Mouse (Mus musculus): ENCODE results near the gene Fbp1. TPM values are rescaled to one million over a fixed set of nuclear protein-coding genes. Genes with fewer than 3 reads are reported as not detected.
"Not testable (repeated sequence)": the region's sequence is repeated elsewhere in the genome, so short reads cannot be mapped to it uniquely, and the experiment has no call there.

Fbp1 gene
- polyA plus RNA-seq, 1 experiment from 2014 or later, result 43.1 TPM

DNA sequence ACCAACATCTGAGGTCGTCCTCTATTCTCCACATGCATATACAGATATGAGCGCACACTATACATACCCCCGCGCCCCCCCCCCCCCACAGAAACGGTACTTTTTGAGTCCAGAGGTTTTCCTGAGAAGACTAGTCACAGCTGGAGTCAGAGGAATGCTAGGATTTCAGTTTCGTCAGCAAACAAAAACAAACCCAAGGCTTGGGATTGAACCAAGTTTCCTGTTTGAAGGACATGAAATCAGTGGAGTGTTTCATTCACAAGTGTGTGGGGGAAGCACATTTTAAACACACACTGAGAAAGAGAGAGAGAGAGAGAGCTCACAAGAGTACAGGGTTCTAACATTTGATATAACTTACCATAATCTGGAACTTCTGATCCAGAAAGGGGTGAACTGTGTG is 24.3 kb downstream of the Fbp1 start:
- ATAC-seq (ENCODE audit: insufficient read depth), result no peak

DNA sequence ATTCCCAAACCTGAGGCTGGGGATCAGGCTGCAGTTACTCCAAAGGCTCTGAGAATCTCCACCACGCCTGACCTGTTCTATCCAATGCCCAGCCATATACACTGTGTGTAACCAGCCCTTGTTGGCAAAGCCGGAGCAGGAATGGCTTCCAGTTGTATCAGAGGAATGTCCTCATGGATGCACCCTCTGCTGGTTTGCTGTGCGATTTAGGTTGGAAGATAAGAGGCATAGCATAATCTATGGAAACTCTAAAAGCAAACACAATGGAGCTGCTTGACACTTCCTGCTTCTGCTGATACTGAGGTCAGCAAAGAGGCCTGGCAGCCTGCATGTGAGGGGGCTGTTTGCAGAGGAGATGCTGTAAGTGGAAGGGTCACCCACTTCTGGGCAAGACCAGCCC is 25.2 kb downstream of the Fbp1 start:
- no peak overlapping the region for H3K27ac ChIP-seq (replicated peaks)
- H3K9ac ChIP-seq, result no peak overlapping the region
- no peaks in the 10 kb centered on the region for H3K36me3 ChIP-seq (replicated peaks)
- WGBS (ENCODE audit: insufficient replicate concordance), result 56% methylated on average over 3 of the region's 3 CpGs
- no peak overlapping the region for H3K4me3 ChIP-seq (replicated peaks)
- H3K4me1 ChIP-seq (replicated peaks), result no peaks in the 10 kb centered on the region
- no peak for ATAC-seq (ENCODE audit: insufficient read depth)
- no peaks in the 10 kb centered on the region for H3K27me3 ChIP-seq
- H3K9me3 ChIP-seq (replicated peaks), result no peaks in the 10 kb centered on the region
- H3K4me2 ChIP-seq, result no peak overlapping the region

More for the DNA sequence above, 24.3 kb downstream of the Fbp1 start:
- Histone ChIP-seq H3K4me3 (replicated peaks) (no peak overlapping the region), H3K4me2 (no peak overlapping the region), H3K9ac (no peak overlapping the region), H3K4me1 (replicated peaks) (no peaks in the 10 kb centered on the region), H3K27ac (replicated peaks) (no peak overlapping the region), H3K27me3 (no peaks in the 10 kb centered on the region), H3K9me3 (replicated peaks) (no peaks in the 10 kb centered on the region), H3K36me3 (replicated peaks) (no peaks in the 10 kb centered on the region)
- WGBS (ENCODE audit: insufficient replicate concordance), result 48% methylated on average over 6 of the region's 6 CpGs

DNA sequence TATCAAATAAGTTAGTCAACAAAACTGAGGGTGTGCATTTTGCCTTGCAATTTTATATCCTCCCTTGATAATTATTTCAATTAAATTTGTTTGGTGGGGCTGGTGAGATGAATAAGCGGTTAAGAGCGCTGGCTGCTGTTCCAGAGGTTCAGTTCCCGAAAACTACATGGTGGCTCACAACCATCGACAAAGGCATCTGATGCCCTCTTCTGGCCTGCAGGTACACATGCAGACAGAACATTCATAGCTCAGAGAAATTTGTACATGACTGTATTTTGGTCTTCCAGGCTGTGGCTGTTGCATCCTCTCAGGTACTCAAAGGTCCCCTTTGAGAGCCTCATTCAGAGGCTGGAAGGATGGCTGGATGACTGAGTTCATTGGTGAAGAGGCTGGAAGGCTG is 28.0 kb downstream of the Fbp1 start:
- WGBS (ENCODE audit: insufficient replicate concordance), result 72% methylated on average over 4 of the region's 4 CpGs
- no peak for ATAC-seq (ENCODE audit: insufficient read depth)

DNA sequence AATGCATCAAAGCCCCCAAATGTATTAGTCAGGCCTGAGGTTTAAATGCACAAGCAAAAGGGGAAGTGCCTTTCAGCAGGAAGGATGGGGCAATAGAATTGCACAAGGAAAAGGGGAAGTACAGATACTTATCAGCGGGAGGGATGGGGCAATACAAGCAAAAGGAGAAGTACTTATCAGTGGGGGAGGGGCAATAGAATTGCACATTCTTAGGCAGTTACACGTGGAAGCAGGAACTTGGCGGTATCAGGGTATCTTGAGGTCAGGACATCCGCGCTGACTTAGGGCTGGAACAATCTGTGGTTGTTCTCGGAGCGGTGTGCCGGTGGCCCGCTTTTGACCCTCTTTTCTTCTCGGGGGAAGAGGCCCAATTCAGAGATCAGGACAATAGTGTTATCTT is 28.8 kb downstream of the Fbp1 start:
- not testable (repeated sequence) for H3K9me3 ChIP-seq (replicated peaks); H3K9ac ChIP-seq; H3K4me1 ChIP-seq (replicated peaks); H3K27ac ChIP-seq (replicated peaks); H3K27me3 ChIP-seq; H3K4me2 ChIP-seq; ATAC-seq (ENCODE audit: insufficient read depth); H3K4me3 ChIP-seq (replicated peaks); H3K36me3 ChIP-seq (replicated peaks)
- 15% methylated on average over 10 of the region's 10 CpGs for WGBS (ENCODE audit: insufficient replicate concordance)

More for the DNA sequence above, 28.0 kb downstream of the Fbp1 start:
- H3K4me1 ChIP-seq (replicated peaks), result peaks cover 4% of the 10 kb centered on the region
- H3K9me3 ChIP-seq (replicated peaks), result no peaks in the 10 kb centered on the region
- H3K4me2 ChIP-seq, result no peak overlapping the region
- no peak overlapping the region for H3K27ac ChIP-seq (replicated peaks)
- H3K4me3 ChIP-seq (replicated peaks), result no peak overlapping the region
- no peaks in the 10 kb centered on the region for H3K36me3 ChIP-seq (replicated peaks)
- H3K9ac ChIP-seq, result no peak overlapping the region
- peaks cover 6% of the 10 kb centered on the region; the same call in 1 of the 2 replicates for H3K27me3 ChIP-seq

DNA sequence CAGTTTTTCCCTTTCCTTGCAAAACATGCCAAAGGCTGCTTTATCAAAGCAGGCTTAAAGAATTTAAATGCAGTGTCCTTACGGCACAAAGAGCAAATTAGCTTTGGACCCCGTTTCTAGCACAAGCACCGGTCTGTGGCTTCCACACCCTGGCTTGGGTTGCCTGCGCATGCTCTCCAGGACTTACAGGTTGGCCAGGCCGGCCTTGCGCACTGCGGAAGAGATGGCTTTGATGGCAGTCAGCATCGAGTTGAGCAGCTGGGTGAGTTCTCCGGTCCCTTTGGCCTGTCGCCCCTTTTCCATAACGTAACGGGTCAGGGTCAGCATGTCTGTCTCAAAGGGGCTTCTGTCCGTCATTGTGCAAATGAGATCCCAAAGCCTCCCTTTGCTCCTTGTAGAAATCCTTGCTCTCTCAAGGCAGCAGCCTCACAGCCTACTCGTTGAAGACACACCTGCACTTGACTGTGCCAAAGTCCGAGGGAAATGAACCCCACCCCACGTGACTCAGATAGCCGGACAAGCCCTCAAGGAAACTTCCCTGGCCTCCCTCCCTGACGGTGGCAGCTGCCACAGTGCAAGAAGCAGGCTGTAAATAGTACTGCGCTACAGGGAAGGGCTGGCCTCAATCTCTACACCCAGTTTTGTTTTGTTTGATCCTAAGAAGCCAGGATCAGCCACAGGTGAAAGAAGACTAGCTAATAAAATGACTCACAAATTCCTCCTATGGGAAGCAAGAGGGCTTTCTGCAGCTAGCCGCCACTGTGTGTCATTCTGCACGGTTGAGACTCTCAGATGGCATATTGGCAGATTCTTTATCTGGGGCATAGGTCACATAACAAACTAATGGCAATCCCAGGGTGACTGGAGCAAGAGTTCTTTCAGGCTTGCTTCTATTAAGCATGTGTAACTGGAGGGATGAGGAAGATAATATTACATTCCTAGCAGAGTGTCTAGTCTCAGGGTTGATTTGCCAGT is 29.9 kb downstream of the Fbp1 start, which contains the start of gene Fbp2:
TSS of gene Fbp2 (minus strand) at position 482 of the 975 bp plus-strand sequence.
- Histone ChIP-seq H3K9ac (no peak within 1 kb of the TSS), H3K4me1 (replicated peaks) (peaks cover 5% of the 10 kb centered on the region), H3K9me3 (replicated peaks) (no peaks in the 10 kb centered on the region), H3K4me2 (no peak within 1 kb of the TSS), H3K27me3 (peaks cover 7% of the 10 kb centered on the region; the same call in 1 of the 2 replicates), H3K4me3 (replicated peaks) (no peak within 1 kb of the TSS), H3K27ac (replicated peaks) (no peak within 1 kb of the TSS), H3K36me3 (replicated peaks) (no peaks in the 10 kb centered on the region)
- WGBS (ENCODE audit: insufficient replicate concordance), result 65% methylated on average over 21 of the region's 21 CpGs
- ATAC-seq (ENCODE audit: insufficient read depth), result no peak

DNA sequence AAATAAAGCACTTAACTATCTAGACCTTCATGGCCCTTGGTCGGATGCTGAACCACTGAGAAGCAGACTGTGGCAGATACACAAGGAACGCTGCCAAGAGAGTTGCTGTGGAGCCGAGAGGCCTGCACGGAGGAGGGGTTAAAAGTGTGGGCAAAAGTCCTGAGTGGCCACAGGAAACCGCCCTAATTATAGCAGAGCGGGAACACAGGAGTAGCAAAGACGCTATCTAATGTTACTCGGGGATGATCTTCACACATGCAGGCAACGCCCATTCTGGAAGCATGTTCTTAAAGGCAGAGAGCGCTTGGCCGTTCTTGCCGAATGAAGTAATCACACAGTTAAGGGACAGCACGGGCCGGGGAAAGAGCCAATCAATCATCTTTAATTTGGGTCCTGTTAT is 31.2 kb downstream of the Fbp1 start:
- Histone ChIP-seq H3K27ac (replicated peaks) (no peak overlapping the region), H3K4me3 (replicated peaks) (no peak overlapping the region), H3K9ac (no peak overlapping the region), H3K4me2 (no peak overlapping the region), H3K4me1 (replicated peaks) (peaks cover 5% of the 10 kb centered on the region), H3K27me3 (peaks cover 7% of the 10 kb centered on the region; the same call in 1 of the 2 replicates), H3K36me3 (replicated peaks) (no peaks in the 10 kb centered on the region), H3K9me3 (replicated peaks) (no peaks in the 10 kb centered on the region)
- no peak for ATAC-seq (ENCODE audit: insufficient read depth)
- 70% methylated on average over 14 of the region's 14 CpGs for WGBS (ENCODE audit: insufficient replicate concordance)

DNA sequence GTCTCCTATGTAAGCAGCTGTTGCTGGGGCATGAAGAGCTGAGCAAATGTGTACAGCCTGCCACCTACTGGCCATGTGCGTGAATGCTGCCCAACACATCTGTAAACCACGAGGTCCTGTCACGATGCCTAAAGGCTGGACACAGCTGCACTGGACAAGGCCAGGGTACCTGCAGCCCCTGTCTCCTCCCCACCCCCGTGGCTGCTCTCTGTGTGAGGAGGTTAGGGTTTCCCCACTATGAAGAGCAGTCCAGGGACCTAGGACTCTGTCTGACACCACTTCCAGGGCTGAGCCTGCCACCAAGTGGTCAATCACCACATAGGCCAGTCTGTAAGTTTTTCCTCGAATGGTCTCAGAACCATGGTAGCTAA is 31.8 kb downstream of the Fbp1 start:
- peak; percentile 73 for ATAC-seq (ENCODE audit: insufficient read depth)
- Histone ChIP-seq H3K9me3 (replicated peaks) (no peaks in the 10 kb centered on the region), H3K4me2 (peak overlapping the region; percentile 59), H3K27me3 (peaks cover 7% of the 10 kb centered on the region; the same call in 1 of the 2 replicates), H3K4me1 (replicated peaks) (peaks cover 5% of the 10 kb centered on the region), H3K9ac (no peak overlapping the region), H3K36me3 (replicated peaks) (no peaks in the 10 kb centered on the region), H3K27ac (replicated peaks) (no peak overlapping the region), H3K4me3 (replicated peaks) (peak overlapping the region; percentile 12; the same call in 1 of the 2 replicates)
- WGBS (ENCODE audit: insufficient replicate concordance), result 4% methylated on average over 5 of the region's 5 CpGs

DNA sequence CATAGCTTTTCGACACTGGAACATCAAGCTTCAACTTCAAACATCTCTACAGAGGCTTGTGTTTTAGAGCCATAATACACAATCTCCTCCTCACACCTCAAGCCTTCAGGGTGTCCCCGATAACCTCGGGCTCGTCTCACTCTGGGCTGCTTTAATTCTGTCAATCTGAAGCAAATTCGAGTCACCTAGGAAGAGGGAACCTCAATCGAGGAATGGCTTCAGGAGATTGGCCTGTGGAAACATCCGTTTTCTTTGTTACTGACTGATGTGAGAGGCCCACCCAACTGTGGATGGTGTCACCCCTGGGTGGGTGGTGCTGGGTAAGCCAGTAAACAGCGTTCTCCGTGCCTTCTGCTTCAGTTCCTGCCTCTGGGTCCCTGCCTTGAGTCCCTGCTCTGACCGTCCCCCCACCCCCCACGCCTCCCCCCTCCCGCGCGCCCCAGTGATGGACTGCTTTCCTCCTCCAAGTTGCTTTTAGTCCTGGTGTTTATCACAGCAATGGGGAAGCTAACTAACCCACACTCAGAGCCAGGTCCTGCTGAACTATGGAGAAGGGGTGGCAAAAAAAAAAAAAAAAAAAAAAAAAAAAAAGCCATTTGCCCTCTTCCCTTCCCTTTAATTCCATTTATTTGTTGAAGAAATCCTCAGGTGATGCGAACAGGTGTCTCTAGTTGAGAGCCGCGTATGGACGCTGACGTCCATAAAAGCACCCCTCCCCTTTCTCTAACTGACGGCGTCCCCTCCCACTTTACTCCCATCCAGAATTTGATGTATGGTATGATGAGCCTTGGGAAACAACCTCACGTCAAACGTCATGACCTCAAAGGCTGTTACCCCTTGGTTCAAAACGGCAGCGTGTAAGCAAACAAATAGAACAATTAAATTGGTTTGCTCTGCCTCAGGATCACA is 32.4 kb downstream of the Fbp1 start:
- 19% methylated on average over 25 of the region's 25 CpGs for WGBS (ENCODE audit: insufficient replicate concordance)
- Histone ChIP-seq H3K27ac (replicated peaks) (no peak overlapping the region), H3K36me3 (replicated peaks) (no peaks in the 10 kb centered on the region), H3K9ac (no peak overlapping the region), H3K27me3 (peaks cover 7% of the 10 kb centered on the region; the same call in 1 of the 2 replicates), H3K4me3 (replicated peaks) (peak overlapping the region; percentile 12; the same call in 1 of the 2 replicates), H3K4me1 (replicated peaks) (peaks cover 5% of the 10 kb centered on the region), H3K9me3 (replicated peaks) (no peaks in the 10 kb centered on the region), H3K4me2 (peak overlapping the region; percentile 59)
- ATAC-seq (ENCODE audit: insufficient read depth), result no peak

DNA sequence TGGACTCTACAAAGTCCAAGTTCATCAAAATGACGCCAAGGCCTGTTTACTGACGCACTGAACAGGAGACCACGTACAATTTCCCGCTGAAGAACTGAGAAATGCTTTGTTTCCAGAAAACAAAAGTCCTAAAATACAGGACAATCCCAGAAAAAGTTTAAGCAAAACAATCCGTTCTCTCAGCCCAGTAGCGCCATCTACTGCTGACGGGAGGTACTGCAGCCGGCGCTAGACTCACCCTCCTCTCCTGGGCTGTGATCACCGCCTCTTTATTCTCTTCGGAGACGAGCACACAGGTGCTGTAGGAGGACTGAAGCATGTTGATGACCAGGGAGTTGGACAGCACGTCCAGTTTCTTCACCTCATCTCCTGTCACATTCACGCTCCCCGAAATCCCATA is 33.4 kb downstream of the Fbp1 start:
- Histone ChIP-seq H3K27me3 (peaks cover 7% of the 10 kb centered on the region; the same call in 1 of the 2 replicates), H3K9me3 (replicated peaks) (no peaks in the 10 kb centered on the region), H3K4me2 (no peak overlapping the region), H3K36me3 (replicated peaks) (no peaks in the 10 kb centered on the region), H3K4me1 (replicated peaks) (peaks cover 5% of the 10 kb centered on the region), H3K9ac (no peak overlapping the region), H3K4me3 (replicated peaks) (no peak overlapping the region), H3K27ac (replicated peaks) (no peak overlapping the region)
- ATAC-seq (ENCODE audit: insufficient read depth), result no peak
- WGBS (ENCODE audit: insufficient replicate concordance), result 10% methylated on average over 15 of the region's 15 CpGs

DNA sequence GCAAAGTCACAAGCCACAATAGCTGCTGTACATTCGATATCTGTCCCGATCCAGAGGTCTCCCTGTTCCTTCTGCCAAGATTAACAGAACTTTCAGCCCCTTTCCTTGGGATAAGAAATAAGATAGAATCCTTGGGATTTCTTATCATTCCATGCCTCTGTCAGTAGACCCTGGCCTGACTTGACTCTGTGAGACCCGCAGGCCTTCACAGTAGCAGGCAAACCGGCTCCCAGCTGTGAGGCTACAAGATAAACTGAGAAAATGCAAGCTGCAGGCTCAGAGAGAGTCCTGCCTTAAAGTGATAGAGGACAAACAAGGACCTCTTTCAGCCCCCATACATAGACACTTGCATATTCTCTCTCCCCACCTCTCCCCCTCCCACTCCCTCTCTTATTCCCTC is 54.7 kb downstream of the Fbp1 start:
- Histone ChIP-seq H3K4me3 (replicated peaks) (no peak overlapping the region), H3K27ac (replicated peaks) (no peak overlapping the region), H3K27me3 (no peaks in the 10 kb centered on the region), H3K36me3 (replicated peaks) (no peaks in the 10 kb centered on the region), H3K9me3 (replicated peaks) (no peaks in the 10 kb centered on the region), H3K9ac (no peak overlapping the region), H3K4me2 (no peak overlapping the region), H3K4me1 (replicated peaks) (no peaks in the 10 kb centered on the region)
- 40% methylated on average over 4 of the region's 4 CpGs for WGBS (ENCODE audit: insufficient replicate concordance)
- ATAC-seq (ENCODE audit: insufficient read depth), result no peak

DNA sequence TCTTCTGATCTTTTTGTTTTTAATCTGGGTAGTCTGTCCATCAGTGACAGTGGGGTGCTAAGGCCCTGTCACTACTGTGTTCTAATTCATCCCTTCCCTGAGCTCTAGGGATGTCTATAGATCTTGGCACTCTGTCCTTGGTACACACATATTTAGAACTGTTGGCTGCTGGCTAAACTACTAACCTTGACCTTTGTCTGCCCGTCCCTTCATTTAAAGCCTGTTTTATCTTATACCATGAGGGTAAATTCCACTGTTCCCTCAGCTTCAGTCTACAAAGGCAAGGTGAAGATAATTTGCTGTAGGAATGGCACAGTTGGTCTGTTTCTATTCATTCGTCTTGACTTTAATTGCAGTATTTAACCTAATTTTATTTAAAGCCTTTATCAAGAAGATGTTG is 55.8 kb downstream of the Fbp1 start:
- H3K27me3 ChIP-seq, result no peaks in the 10 kb centered on the region
- no peaks in the 10 kb centered on the region for H3K9me3 ChIP-seq (replicated peaks)
- H3K27ac ChIP-seq (replicated peaks), result no peak overlapping the region
- H3K9ac ChIP-seq, result no peak overlapping the region
- no peaks in the 10 kb centered on the region for H3K4me1 ChIP-seq (replicated peaks)
- H3K4me3 ChIP-seq (replicated peaks), result no peak overlapping the region
- 41% methylated on average over 2 of the region's 2 CpGs for WGBS (ENCODE audit: insufficient replicate concordance)
- H3K36me3 ChIP-seq (replicated peaks), result no peaks in the 10 kb centered on the region
- no peak overlapping the region for H3K4me2 ChIP-seq
- ATAC-seq (ENCODE audit: insufficient read depth), result no peak

Measured in liver, embryonic 15.5 days (tissue).